Mouse (Mus musculus) liver, adult (tissue): ENCODE measurements around the gene Prl3d1.
"Not testable (repeated sequence)": the region's sequence is repeated elsewhere in the genome, so short reads cannot be mapped to it uniquely, and the experiment has no call there.

Source experiments
- GATA4 ChIP-seq: IDR thresholded peaks from 2 replicates; pipeline ENCODE4 v1.6.1; 2014; ENCODE audit warnings: mild to moderate bottlenecking, low read length; ENCODE audit not compliant: insufficient replicate concordance

Gene Prl3d1

GRCm38 (mm10) chr13:27093890-27094289, at the start of gene Prl3d1:
TSS of gene Prl3d1 (plus strand) at chr13:27094190.
- TF ChIP-seq GATA4, result not testable (repeated sequence)

GRCm38 (mm10) chr13:27057270-27057669, 36.7 kb upstream of the Prl3d1 start, which contains the start of gene Prl:
TSS of gene Prl (plus strand) at chr13:27057570.
- no peak for TF ChIP-seq GATA4

- no peak for TF ChIP-seq GATA4
Observed at GRCm38 (mm10) chr13:27059177-27059576, 34.8 kb upstream of the Prl3d1 start.

- TF ChIP-seq GATA4, result not testable (repeated sequence)
Observed at GRCm38 (mm10) chr13:27121398-27121797, 27.4 kb downstream of the Prl3d1 start, which contains the start of gene Prl3d2. TSS of gene Prl3d2 (plus strand) at chr13:27121698.

- no peak for TF ChIP-seq GATA4
Observed at GRCm38 (mm10) chr13:27148264-27148663, 54.3 kb downstream of the Prl3d1 start.
